Mouse (Mus musculus): ENCODE measurements around the gene Hnrnpab.

DNA sequence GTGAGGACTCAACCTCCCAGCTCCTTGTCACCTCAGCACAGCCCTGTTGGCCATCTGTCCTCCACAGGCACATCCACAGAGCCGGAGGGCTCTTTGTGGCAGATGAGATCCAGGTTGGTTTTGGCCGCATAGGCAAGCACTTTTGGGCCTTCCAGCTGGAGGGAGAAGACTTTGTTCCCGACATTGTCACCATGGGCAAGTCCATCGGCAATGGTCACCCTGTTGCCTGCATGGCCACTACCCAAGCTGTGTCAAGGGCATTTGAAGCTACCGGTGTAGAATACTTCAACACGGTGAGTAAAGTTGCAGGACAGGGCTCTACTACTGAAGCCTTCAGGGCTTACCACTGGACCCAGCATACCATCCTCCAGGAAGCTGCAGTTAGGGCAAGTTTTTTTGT lies 12.8 kb downstream of the Hnrnpab start:
- TF ChIP-seq POLR2A (IDR thresholded peaks at IDR 0.05; ENCODE audit: borderline replicate concordance, extremely low read depth, low read depth, low read length) (no peak), CTCF (IDR thresholded peaks at IDR 0.05; ENCODE audit: insufficient read depth, low read length) (no peak)
